Mouse (Mus musculus) bone marrow macrophage, adult 2 months (primary cell): ENCODE measurements around the gene 9230110F15Rik.

ENCODE experiments used
- CTCF ChIP-seq: IDR thresholded peaks from 2 replicates; pipeline ENCODE4 v1.5.1; 2012; ENCODE audit warnings: low read depth, mild to moderate bottlenecking, low read length, moderate library complexity
- POLR2A ChIP-seq: IDR thresholded peaks from 2 replicates; pipeline ENCODE4 v1.6.1; 2012; ENCODE audit warnings: mild to moderate bottlenecking, low read depth, low read length, borderline replicate concordance

- no peak for TF ChIP-seq CTCF
- TF ChIP-seq POLR2A = no peak
Observed at GRCm38 (mm10) chr9:35798146-35798545, 45.8 kb downstream of the 9230110F15Rik start.
